ENCODE assay signal across 1 mouse cellular context in the genomic region with DNA sequence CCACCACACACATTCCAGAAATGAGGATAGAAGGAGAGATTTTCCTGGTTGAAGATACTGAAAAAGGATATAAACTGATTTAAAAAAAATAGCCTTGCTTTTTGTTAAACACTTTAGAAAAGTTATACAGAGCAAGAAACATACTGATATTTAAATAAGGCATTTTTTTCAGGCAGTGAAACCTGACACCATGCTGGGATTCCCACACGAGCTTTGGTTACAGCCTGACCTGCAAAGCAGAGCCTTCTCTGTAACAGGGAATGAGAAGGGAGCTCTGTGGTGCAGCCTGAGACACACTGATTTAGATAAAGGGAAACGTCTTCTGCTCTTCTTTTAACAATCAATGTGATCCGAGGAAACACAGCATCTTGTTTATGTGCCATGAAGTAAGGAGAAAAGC.
TF ChIP-seq lines count a peak whose summit lies in the region.

No protein-coding gene starts in this region.

TF ChIP-seq in CH12.LX, 34 proteins besides CTCF, POLR2A, EP300 and RAD21:
- TF ChIP-seq NELFE (IDR thresholded peaks at IDR 0.05; ENCODE audit: low read depth, low read length) = no peak
- peak; percentile 82 for TF ChIP-seq ZNF384 (IDR thresholded peaks at IDR 0.05; ENCODE audit: low read depth, low read length)
- 0 out of 2 replicates have a peak, but pooled peaks have one; percentile 21 for TF ChIP-seq IRF4 (IDR thresholded peaks at IDR 0.05; ENCODE audit: low read depth, low read length)
